Mouse (Mus musculus) inflammation-experienced regulatory T-cells (primary cell): ENCODE measurements around the gene 1700029P11Rik. TPM values are rescaled to one million over a fixed set of nuclear protein-coding genes. Genes with fewer than 3 reads are reported as not detected.

Source experiments
- polyA plus RNA-seq, 2 experiments: library from polyadenylated mRNA; unstranded; fragments of 100-300 nt; shearing (Covaris generic); gene quantifications; one replicate each; pipeline ENCODE4 v1.2.1; 2017

The 1700029P11Rik gene
- polyA plus RNA-seq = not detected

GRCm38 (mm10) chr15:81980321-81980720, at the start of gene 1700029P11Rik:
1700029P11Rik (plus strand) TSS chr15:81980540.

DNA sequence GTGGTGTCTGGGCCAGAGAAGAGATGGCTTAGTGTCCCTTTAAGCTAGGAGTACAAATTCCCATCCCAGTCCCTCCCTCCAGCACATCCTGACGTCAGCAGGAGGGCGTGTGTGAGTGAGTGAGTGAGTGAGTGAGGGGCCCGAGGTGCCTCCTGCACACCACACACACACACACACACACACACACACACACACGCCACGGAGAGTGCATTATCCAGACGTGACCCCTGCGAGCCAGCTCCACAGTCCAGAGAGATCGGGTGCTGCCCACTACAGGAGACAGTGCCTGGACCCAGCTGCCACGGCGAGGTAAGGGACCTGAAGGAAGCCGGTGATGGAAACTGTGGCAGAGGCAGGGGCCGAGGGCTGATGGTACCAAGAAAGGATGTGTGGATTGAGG, 43.7 kb upstream of the 1700029P11Rik start, which contains the start of gene Csdc2:
TSS of gene Csdc2 (plus strand) at position 81 of the 400 bp plus-strand sequence.

DNA sequence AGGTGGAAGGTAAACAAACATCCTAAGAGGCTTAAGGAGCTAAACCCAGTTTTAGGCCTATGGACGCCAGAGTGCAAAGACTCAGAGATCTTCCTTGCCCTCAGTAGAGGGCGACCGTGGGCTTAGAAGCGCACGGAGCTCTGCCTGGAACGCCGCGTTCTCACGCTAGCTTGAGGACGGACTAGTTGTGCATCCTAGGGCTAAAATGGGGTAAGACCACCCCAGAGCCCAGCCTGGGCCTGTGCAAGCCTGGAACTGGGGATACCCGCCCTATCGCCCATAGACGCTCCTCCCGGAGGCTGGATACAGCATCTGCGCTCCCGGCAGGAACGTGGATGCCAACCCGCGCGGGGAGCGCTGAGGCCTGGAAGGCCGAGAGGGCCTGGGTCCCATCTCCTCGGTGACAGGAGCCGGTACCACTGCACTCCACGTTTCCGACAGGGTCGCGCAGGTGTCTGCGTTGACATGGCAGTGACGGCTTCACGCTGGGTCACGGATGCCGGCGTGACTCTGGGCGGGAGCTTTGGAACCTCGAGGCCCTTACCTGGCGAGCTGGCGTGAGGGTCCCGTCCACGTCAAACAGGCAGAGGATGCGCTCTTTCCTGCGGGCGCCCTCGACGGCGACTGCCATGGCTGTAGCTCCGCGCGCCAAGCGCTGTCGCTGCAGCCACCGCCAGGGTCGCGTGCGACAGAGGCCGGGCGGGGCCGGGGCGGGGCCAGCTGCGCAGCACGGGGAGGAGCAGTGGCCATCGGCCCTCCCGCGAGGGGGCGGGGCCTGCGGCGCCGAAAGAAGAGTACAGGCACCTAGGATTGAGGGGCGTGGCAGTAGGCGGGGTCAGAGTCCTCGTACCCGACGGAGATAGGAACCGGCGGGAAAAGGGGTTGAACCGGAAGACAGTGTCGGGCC, 19.9 kb upstream of the 1700029P11Rik start, which contains the start of gene Pmm1:
TSS of gene Pmm1 (minus strand) at position 760 of the 907 bp plus-strand sequence.

GRCm38 (mm10) chr15:81987646-81988045, 7.3 kb downstream of the 1700029P11Rik start, which contains the start of gene Xrcc6:
Xrcc6 (plus strand) TSS chr15:81987835.

Other genes starting within 250 kb of the 1700029P11Rik start
- 1 to 10 TPM; 6.9 to 7.0 TPM for gene Zc3h7b, start 235.5 kb upstream of the 1700029P11Rik start, polyA plus RNA-seq
- 10 to 100 TPM; 73.0 to 76.2 TPM for gene Rangap1, start 235.0 kb upstream of the 1700029P11Rik start, polyA plus RNA-seq
- gene Tef, start 178.1 kb upstream of the 1700029P11Rik start, polyA plus RNA-seq = 10 to 100 TPM; 30.5 to 32.8 TPM
- gene Tob2, start 121.7 kb upstream of the 1700029P11Rik start, polyA plus RNA-seq = 10 to 100 TPM; 75.8 to 78.2 TPM
- gene Phf5a, start 108.6 kb upstream of the 1700029P11Rik start, polyA plus RNA-seq = 10 to 100 TPM; 83.1 to 92.8 TPM
- 100 to 1,000 TPM; 122 to 127 TPM for gene Aco2, start 108.2 kb upstream of the 1700029P11Rik start, polyA plus RNA-seq
- gene Polr3h, start 54.3 kb upstream of the 1700029P11Rik start, polyA plus RNA-seq = 10 to 100 TPM; 53.2 to 55.8 TPM
- gene Csdc2, start 43.8 kb upstream of the 1700029P11Rik start, polyA plus RNA-seq = under 1 TPM in 1 of 2 experiments, not detected in 1; 0.27 TPM
- gene Pmm1, start 19.6 kb upstream of the 1700029P11Rik start, polyA plus RNA-seq = 10 to 100 TPM; 13.0 to 16.0 TPM
- gene Xrcc6, start 7.3 kb downstream of the 1700029P11Rik start, polyA plus RNA-seq = 10 to 100 TPM; 62.0 to 77.7 TPM
- 10 to 100 TPM; 37.2 to 48.3 TPM for gene Desi1, start 53.3 kb downstream of the 1700029P11Rik start, polyA plus RNA-seq
- 100 to 1,000 TPM; 136 to 218 TPM for gene Snu13, start 67.1 kb downstream of the 1700029P11Rik start, polyA plus RNA-seq
- under 1 TPM in 1 of 2 experiments, not detected in 1; 0.70 TPM for gene 4930407I10Rik, start 78.6 kb downstream of the 1700029P11Rik start, polyA plus RNA-seq
- 1 to 10 TPM in 1 of 2 experiments, under 1 TPM in 1; 0.14 to 1.4 TPM for gene Mei1, start 89.5 kb downstream of the 1700029P11Rik start, polyA plus RNA-seq
- gene Ccdc134, start 147.4 kb downstream of the 1700029P11Rik start, polyA plus RNA-seq = 10 to 100 TPM; 26.9 to 37.1 TPM
- gene Srebf2, start 166.6 kb downstream of the 1700029P11Rik start, polyA plus RNA-seq = 100 to 1,000 TPM; 108 to 135 TPM
- gene Shisa8, start 232.3 kb downstream of the 1700029P11Rik start, polyA plus RNA-seq = 1 to 10 TPM in 1 of 2 experiments, under 1 TPM in 1; 0.13 to 1.5 TPM
- 1 to 10 TPM; 4.3 to 7.4 TPM for gene Tnfrsf13c, start 243.8 kb downstream of the 1700029P11Rik start, polyA plus RNA-seq